Mouse (Mus musculus) right cerebral cortex, postnatal 14 days (tissue): Measurements from ENCODE around the gene Senp6.

ENCODE experiments used
- DNase-seq: peaks from one replicate; pipeline ENCODE4 v3.0.0; 2022

Senp6 gene

GRCm38 (mm10) chr9:80172396-80173222 is 105.9 kb downstream of the Senp6 start:
- DNase-seq, result no peak

GRCm38 (mm10) chr9:80173629-80174028 is 106.9 kb downstream of the Senp6 start:
- no peak for DNase-seq

DNA sequence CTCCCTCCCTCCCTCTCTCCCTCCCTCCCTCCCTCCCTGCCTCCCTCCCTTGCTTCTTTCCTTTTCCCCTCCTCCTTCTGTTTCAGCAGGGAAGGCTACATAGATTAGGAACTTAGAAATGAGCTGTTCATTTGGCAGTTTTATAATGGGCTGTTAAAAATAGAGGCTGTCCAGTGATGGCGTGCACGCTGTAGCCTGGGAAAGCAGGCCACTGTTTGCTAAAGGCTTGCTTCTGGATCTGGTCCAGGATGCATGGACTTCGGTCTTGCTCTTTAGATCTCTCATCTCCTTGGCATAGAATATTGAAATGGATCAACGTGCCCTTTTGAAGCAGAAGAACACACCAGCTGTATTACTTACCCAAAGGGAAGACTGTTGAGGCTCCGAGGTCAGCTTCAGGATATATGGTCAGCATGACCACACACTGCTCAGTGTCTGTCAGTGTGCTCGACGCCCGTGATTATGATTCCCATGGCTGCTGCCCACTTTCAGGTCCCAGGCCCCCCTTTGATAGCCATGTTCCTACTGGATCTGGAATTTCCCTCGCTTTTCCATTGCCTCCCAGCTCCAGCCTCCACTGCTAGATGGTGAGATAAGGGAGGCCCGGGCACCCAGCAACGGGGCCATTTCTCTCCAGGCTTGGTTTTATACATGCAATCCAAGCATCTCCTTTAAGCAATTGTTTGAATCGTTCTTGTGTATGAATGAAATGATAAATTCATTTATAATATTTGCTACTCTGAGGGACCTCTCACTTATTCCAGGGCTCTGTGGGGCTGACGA is 110.2 kb downstream of the Senp6 start:
- no peak for DNase-seq

DNA sequence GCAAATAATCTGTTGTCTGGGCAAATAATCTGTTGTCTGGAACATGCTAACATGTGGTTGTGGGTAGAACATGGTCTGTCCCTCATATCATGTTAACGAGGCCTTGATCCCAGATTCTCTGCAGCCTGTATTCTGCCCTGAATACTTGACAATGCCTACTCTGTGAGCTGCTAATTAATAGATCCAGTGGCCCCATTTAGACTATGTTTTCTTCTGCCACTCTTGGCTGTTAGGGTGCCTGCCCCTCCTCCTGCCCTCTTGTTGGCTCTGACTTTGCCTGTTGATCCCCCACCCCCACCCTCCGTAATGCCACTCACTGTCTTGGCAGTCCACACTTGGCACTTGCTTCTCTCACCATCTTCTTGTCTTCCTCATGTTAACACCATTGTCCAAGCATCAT is 112.0 kb downstream of the Senp6 start:
- DNase-seq, result no peak

DNA sequence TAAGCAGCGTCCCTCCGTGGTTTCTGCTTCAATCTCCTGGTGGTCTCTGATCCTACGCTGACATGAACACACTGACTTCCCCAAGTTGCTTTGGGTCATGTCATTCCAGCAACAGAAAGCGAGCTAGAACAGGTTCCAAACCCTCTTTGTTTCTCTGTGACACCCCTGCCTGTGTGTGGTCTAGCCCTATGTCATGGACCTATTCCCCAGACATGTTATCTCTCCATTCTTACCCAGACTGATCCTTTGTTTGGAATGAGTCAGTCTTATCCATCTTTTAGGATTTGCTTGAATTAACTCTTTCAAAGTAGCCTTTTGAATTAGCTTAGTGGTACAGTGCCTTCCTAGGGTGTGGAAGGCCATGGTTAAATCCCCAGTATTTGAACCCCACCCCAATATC is 113.0 kb downstream of the Senp6 start:
- DNase-seq, result no peak

- DNase-seq, result no peak
These were observed 114.1 kb downstream of the Senp6 start for GRCm38 (mm10) chr9:80180771-80181170.

DNA sequence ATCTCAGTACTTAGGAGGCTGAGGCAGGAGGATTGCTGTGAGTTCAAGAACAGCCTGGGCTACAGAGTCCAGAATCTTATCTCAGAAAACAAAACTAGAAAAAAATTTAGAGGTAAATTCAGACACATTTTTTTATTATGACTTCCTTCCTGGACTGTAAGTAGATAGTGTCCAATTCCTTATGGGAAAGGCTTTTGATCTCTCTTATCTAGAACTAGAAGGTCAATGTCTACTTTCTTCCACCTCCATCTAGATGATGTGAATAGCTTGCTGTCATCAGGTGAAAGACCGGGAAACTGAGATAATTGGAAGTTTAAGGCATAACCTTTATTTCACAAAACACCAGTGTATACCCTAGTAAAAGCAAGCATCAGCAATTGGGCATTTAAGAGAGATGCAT is 115.0 kb downstream of the Senp6 start:
- no peak for DNase-seq

- DNase-seq, result no peak
These were observed 117.4 kb downstream of the Senp6 start for GRCm38 (mm10) chr9:80184138-80184537.

DNA sequence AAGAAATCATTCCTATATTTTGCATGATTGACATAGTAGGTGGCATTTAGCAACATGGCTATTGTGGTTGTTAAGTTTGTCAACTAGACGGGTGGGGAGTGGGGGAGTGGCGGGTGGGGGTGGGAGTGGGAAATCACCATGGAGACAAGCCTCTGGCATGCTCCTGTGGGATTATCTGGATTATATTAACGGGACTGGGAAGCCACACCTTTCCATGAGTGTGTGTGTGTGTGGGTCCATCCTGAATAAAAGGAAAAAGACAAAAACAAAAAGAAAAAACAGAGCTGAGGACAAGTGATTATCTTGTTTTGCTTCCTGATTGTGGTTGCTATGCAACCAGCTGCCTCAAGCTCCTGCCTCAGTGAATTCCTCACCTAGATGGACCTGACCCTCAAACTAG is 119.0 kb downstream of the Senp6 start:
- no peak for DNase-seq

- no peak for DNase-seq
These were observed 120.0 kb downstream of the Senp6 start for GRCm38 (mm10) chr9:80186693-80187092.

GRCm38 (mm10) chr9:80188324-80188893 is 121.7 kb downstream of the Senp6 start:
- DNase-seq, result no peak

GRCm38 (mm10) chr9:80191240-80191639 is 124.5 kb downstream of the Senp6 start:
- DNase-seq, result no peak

DNA sequence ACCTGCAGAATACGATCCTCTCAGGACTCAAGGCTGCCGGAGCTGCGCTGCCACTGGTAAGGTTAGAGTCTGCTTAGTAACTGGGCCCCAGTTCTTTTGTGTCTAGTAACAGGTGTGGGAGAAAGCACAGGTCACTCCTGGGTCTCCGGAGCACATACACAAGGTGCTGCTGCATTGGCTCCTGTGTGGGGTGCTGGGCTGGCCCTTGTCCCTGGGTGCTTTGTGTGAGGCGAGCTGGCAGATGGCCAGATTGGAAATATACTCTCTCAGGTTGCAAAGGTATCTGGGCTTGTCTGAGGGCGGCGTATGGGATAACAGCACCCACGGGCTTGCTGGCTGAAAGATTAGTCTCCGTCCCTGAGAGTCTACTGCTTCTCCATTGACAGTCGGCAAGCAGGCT is 125.6 kb downstream of the Senp6 start:
- no peak for DNase-seq

GRCm38 (mm10) chr9:80194446-80194845 is 127.7 kb downstream of the Senp6 start:
- no peak for DNase-seq
